Mouse (Mus musculus) lung, adult 2 months (tissue): ENCODE data around the gene Fez2.

ENCODE experiments used
- CTCF ChIP-seq: fragments of 200-500 bp; IDR thresholded peaks from 2 replicates; pipeline ENCODE4 v1.5.1; 2011; ENCODE audit warnings: mild to moderate bottlenecking, low read length, control low read depth; ENCODE audit not compliant: insufficient read depth
- POLR2A ChIP-seq: fragments of 200-500 bp; IDR thresholded peaks from 2 replicates; pipeline ENCODE4 v1.6.1; 2011; ENCODE audit warnings: low read depth, mild to moderate bottlenecking, control low read depth, low read length, borderline replicate concordance; ENCODE audit errors: extremely low read depth

GRCm38 (mm10) chr17:78355611-78356010 lies 62.3 kb downstream of the Fez2 start:
- TF ChIP-seq CTCF (no peak), POLR2A (no peak)
